Mouse (Mus musculus) spleen, adult 2 months (tissue): ENCODE measurements around the gene Neurl1a.

Experiments
- CTCF ChIP-seq: fragments of 200-500 bp; IDR thresholded peaks from 2 replicates; pipeline ENCODE4 v1.5.1; 2011; ENCODE audit warnings: mild to moderate bottlenecking, inconsistent platforms; ENCODE audit not compliant: insufficient read depth, insufficient read length, insufficient replicate concordance; ENCODE audit errors: extremely low read depth
- POLR2A ChIP-seq: fragments of 200-500 bp; IDR thresholded peaks from 2 replicates; pipeline ENCODE4 v1.6.1; 2011; ENCODE audit warnings: low read depth, low read length, inconsistent platforms

- TF ChIP-seq POLR2A: no peak
- no peak for TF ChIP-seq CTCF
Observed at GRCm38 (mm10) chr19:47279372-47279771, 100.8 kb downstream of the Neurl1a start.
